Mouse (Mus musculus) gastrocnemius, adult 2 months (tissue): ENCODE results near the gene Hoxa2. TPM values are rescaled to one million over a fixed set of nuclear protein-coding genes. Genes with fewer than 3 reads are reported as not detected.
A peak's percentile ranks its signal among the peaks of the same experiment; 100 is the strongest.

Source experiments
- DNase-seq: peaks from one replicate; pipeline ENCODE4 v3.0.0; 2022
- H3K27ac ChIP-seq: fragments of 200-600 bp; 2 replicates; pipeline ENCODE4 v1.8.1; 2022; ENCODE audit warnings: mild to moderate bottlenecking
- H3K4me3 ChIP-seq: fragments of 200-600 bp; 2 replicates; pipeline ENCODE4 v1.8.1; 2022; ENCODE audit warnings: mild to moderate bottlenecking, moderate library complexity
- CTCF ChIP-seq: fragments of 200-600 bp; IDR thresholded peaks from 2 replicates; pipeline ENCODE4 v1.8.1; 2022; ENCODE audit warnings: antibody characterized with exemption, mild to moderate bottlenecking, moderate library complexity
- intact Hi-C: fragments of 180-260 bp; cut with DNase I; formaldehyde crosslinking; loops from one replicate; pipeline ENCODE4 v1.15.1; 2025
- total RNA-seq, 2 experiments: library from RNA; stranded (reverse); gene quantifications; 2 replicates each; pipeline ENCODE4 v1.2.3; 2021

Gene Hoxa2
- total RNA-seq, 2 experiments from 2014 or later, result 0.47 to 0.56 TPM

- TF ChIP-seq CTCF, result no peak
- Histone ChIP-seq H3K4me3 (no peak overlapping the region), H3K27ac (no peak overlapping the region; the same call in 1 of the 2 replicates)
- intact Hi-C loops, result no loop called here
- no peak for DNase-seq
These were observed 42.5 kb upstream of the Hoxa2 start for GRCm38 (mm10) chr6:52206882-52207683.

GRCm38 (mm10) chr6:52205638-52206621, 41.3 kb upstream of the Hoxa2 start:
- intact Hi-C loops, result loop anchor here (2.0 kb wide), 1 partner anchor 205 kb away; no protein-coding TSS in a partner anchor
- no peak overlapping the region for H3K4me3 ChIP-seq
- no peak for TF ChIP-seq CTCF
- H3K27ac ChIP-seq, result no peak overlapping the region
- peak; percentile 16 for DNase-seq

DNA sequence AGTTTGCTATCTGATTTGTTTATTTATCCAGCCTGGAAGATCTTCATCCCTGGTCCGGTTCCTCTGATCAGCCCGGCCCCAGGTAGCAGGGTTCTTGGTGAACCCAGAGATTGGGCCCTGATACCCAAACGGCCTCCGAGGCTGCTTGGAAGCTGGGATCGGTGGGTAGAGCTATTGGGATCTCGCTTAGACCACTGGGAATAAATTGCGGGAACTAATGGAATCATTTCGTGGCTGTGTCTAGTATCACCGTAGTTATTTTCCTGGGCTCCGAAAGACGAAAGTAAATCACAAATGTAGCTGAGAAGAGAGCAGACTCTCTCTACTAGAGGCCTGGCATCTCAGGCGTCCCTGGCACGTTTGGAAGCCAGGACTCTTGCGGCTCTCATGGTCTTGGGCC, 40.6 kb upstream of the Hoxa2 start:
- H3K27ac ChIP-seq, result peak overlapping the region; percentile 32; the same call in 1 of the 2 replicates
- TF ChIP-seq CTCF, result no peak
- peak; percentile 15 for DNase-seq
- intact Hi-C loops, result loop anchor here (2.0 kb wide), 1 partner anchor 204 kb away; no protein-coding TSS in a partner anchor
- no peak overlapping the region for H3K4me3 ChIP-seq

DNA sequence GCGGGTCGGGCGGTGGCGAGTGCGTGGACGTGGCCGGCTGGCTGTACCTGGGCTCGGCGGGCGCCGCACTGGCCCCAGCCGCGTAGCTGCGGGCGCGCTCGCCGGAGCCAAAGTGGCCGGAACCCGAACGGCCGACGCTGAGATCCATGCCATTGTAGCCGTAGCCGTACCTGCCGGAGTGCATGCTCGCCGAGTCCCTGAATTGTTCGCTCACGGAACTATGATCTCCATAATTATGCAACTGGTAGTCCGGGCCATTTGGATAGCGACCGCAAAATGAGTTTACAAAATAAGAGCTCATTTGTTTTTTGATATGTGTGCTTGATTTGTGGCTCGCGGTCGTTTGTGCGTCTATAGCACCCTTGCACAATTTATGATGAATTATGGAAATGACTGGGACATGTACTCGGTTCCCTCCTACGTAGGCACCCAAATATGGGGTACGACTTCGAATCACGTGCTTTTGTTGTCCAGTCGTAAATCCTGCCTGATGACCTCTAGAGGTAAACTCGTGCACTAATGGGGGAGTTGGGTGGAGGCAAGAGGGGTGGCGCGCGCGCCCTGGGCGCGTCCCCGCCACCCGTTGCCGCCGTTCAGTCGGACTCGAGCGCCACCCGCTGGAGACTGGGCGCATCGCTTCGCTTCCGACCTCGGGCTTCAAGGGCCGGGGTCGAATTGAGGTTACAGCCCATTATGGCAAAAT, 39.6 kb upstream of the Hoxa2 start, which contains the start of gene Hoxa5:
Gene Hoxa5, minus strand, starts transcription at position 538 of the 703 bp plus-strand sequence.
- peak; percentile 96 for TF ChIP-seq CTCF
- H3K27ac ChIP-seq, result peak within 1 kb of the TSS; percentile 82
- peak within 1 kb of the TSS; percentile 79 for H3K4me3 ChIP-seq
- intact Hi-C loops, result loop anchor here (1.0 to 2.0 kb wide), 2 partner anchors 203 to 328 kb away; no protein-coding TSS in a partner anchor
- DNase-seq, result peak; percentile 87

GRCm38 (mm10) chr6:52203371-52204049, 38.9 kb upstream of the Hoxa2 start:
- Histone ChIP-seq H3K27ac (peak overlapping the region; percentile 82), H3K4me3 (peak overlapping the region; percentile 79)
- TF ChIP-seq CTCF, result no peak
- peak; percentile 73 for DNase-seq
- intact Hi-C loops, result loop anchor here (1.0 to 2.0 kb wide), 2 partner anchors 203 to 327 kb away; no protein-coding TSS in a partner anchor

GRCm38 (mm10) chr6:52203121-52203370, 38.4 kb upstream of the Hoxa2 start:
- peak overlapping the region; percentile 79 for H3K4me3 ChIP-seq
- no peak for TF ChIP-seq CTCF
- intact Hi-C loops, result no loop called here
- DNase-seq, result peak; percentile 16
- peak overlapping the region; percentile 82 for H3K27ac ChIP-seq

- no peak for TF ChIP-seq CTCF
- peak overlapping the region; percentile 82 for H3K27ac ChIP-seq
- H3K4me3 ChIP-seq, result peak overlapping the region; percentile 79
- DNase-seq, result no peak
- intact Hi-C loops, result no loop called here
These were observed 37.9 kb upstream of the Hoxa2 start for GRCm38 (mm10) chr6:52202362-52203120.

DNA sequence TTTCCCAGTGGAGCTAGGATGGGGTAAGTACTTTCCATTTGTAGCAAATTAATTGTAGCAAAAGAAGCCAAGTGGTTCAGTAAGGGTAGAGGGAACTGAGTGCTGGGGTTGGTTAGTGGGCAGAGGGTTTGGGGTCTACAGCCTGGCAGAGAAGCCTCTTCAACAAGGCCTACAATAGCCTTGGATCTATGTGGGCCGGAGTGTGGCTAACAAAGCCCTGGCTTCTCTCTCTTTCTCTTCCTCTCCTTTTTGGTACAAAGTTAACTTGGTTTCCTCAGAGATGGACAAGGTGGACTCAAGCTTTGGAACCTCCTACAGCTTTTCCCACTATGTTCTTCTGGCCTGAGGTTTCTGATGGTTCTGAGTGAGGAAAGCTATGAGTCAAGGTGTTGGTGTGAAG, 36.6 kb upstream of the Hoxa2 start:
- Histone ChIP-seq H3K4me3 (no peak overlapping the region), H3K27ac (no peak overlapping the region)
- no peak for TF ChIP-seq CTCF
- no peak for DNase-seq
- intact Hi-C loops, result no loop called here

DNA sequence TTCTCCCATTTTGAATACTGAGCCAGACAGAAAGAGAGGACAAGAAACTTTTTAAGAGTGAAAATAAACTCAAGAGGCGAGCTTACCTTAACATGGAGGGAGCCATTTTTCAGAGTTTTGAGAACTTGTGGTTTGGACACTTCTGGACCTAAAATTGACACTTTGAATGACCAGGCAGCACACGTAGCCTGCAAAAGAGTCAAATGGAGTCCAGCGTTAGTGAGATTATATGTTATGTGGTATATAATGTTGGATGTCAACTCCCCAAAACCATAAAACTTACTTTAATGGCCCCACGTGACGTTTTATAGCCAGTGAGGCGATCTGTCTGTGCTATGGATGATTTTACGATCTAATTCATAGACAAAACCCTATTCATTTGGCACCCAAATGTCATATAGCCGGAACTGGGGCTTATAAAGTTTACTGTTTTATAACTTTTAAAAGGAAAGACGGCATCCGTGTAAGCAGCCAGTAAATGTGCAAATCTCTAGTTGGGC, 36.2 kb upstream of the Hoxa2 start:
- TF ChIP-seq CTCF, result no peak
- no peak for DNase-seq
- intact Hi-C loops, result no loop called here
- no peak overlapping the region for H3K4me3 ChIP-seq
- H3K27ac ChIP-seq, result no peak overlapping the region

GRCm38 (mm10) chr6:52200073-52200750, 35.6 kb upstream of the Hoxa2 start:
- no peak overlapping the region for H3K27ac ChIP-seq

More at GRCm38 (mm10) chr6:52200073-52200750, 35.6 kb upstream of the Hoxa2 start:
- DNase-seq, result peak; percentile 19
- TF ChIP-seq CTCF, result no peak
- intact Hi-C loops, result no loop called here
- H3K4me3 ChIP-seq, result no peak overlapping the region
